9 mouse cellular contexts compared by ENCODE assay signal in genomic region chr10:105403931-105404330, GRCm38 (mm10).
"Had no signal": no experiment of that assay in that cellular context is flagged by ENCODE, and none has a peak within 500 bp of the region (broad histone marks: within the 10 kb centered on the region; RNA-seq: fewer than 3 reads in every experiment).

No protein-coding gene starts in this region.

- ATAC-seq: intestine, embryonic 16.5 days; liver, postnatal 0 days had no signal

- H3K36me3 ChIP-seq: kidney, embryonic 15.5 days; limb, embryonic 10.5 days; liver, embryonic 13.5 days; neural tube, embryonic 12.5 days had no signal

- H3K27ac ChIP-seq: kidney, embryonic 15.5 days; limb, embryonic 10.5 days; liver, embryonic 13.5 days; neural tube, embryonic 12.5 days; stomach, postnatal 0 days had no signal

- H3K4me1 ChIP-seq: kidney, embryonic 15.5 days; limb, embryonic 10.5 days; neural tube, embryonic 12.5 days had no signal

- H3K27me3 ChIP-seq: kidney, embryonic 15.5 days; liver, embryonic 13.5 days; neural tube, embryonic 12.5 days had no signal

- DNase-seq: liver, embryonic 13.5 days; liver, postnatal 0 days; midbrain, embryonic 14.5 days; thymus, postnatal 4 days had no signal

- H3K4me2 ChIP-seq: kidney, embryonic 15.5 days; liver, embryonic 13.5 days; neural tube, embryonic 12.5 days had no signal

- H3K9me3 ChIP-seq: kidney, embryonic 15.5 days; limb, embryonic 10.5 days; liver, embryonic 13.5 days; neural tube, embryonic 12.5 days had no signal

- H3K9ac ChIP-seq: kidney, embryonic 15.5 days; liver, embryonic 13.5 days; liver, postnatal 0 days; neural tube, embryonic 12.5 days had no signal

- H3K4me3 ChIP-seq: kidney, embryonic 15.5 days; limb, embryonic 10.5 days; liver, embryonic 13.5 days; neural tube, embryonic 12.5 days had no signal
